Mouse (Mus musculus): ENCODE measurements around the gene Fbxo2.

DNA sequence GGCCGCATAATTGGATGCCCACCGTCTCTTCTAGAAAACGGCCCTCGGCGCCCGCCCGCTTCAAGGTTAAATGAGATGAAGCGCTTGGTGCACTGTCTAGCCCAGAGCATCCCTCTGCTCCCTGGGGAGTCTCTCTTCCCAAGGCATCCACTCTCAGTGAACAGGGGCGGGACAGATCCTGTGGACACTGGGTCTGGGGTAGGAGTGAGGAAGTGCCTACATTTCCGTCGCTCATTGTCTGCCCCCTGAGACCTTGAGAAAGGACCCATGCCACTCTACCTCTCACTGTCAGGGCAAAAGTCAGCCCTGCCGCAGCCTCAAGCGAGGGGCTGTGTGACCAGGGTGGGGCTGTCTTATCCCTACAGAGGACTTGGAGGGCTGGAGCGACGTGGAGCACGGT, 4.0 kb downstream of the Fbxo2 start:
- TF ChIP-seq CTCF (IDR thresholded peaks at IDR 0.05; ENCODE audit: borderline replicate concordance, extremely low read depth, insufficient read depth, insufficient read length) (no peak), POLR2A (IDR thresholded peaks at IDR 0.05; ENCODE audit: borderline replicate concordance, extremely low read depth, insufficient read depth, insufficient read length, poor library complexity, severe bottlenecking) (no peak)

All from brain, embryonic 14.5 days (tissue).